Mouse (Mus musculus) erythroblast, embryonic 14.5 days (primary cell): ENCODE measurements around the gene Plxna4. TPM values are rescaled to one million over a fixed set of nuclear protein-coding genes. Genes with fewer than 3 reads are reported as not detected.

Experiments
- H3K27me3 ChIP-seq: 2 replicates; pipeline ENCODE4 v1.6.1; 2012; ENCODE audit warnings: inconsistent platforms; ENCODE audit not compliant: control insufficient read depth
- H3K36me3 ChIP-seq: 2 replicates; pipeline ENCODE4 v1.6.1; 2012; ENCODE audit warnings: mild to moderate bottlenecking, inconsistent platforms; ENCODE audit not compliant: control insufficient read depth
- H3K4me1 ChIP-seq: 2 replicates; pipeline ENCODE4 v1.6.1; 2012; ENCODE audit warnings: inconsistent platforms; ENCODE audit not compliant: control insufficient read depth
- H3K4me3 ChIP-seq: replicated peaks from 2 replicates; pipeline ENCODE3; 2012; ENCODE audit warnings: moderate library complexity, mild to moderate bottlenecking, inconsistent platforms
- H3K9me3 ChIP-seq: 2 replicates; pipeline ENCODE4 v1.6.1; 2012; ENCODE audit warnings: low read length, inconsistent platforms, mixed read lengths; ENCODE audit not compliant: control insufficient read depth
- GATA1 ChIP-seq: IDR thresholded peaks from 2 replicates; pipeline ENCODE4 v1.6.1; 2012; ENCODE audit warnings: low read length, inconsistent platforms, mixed read lengths
- TAL1 ChIP-seq: IDR thresholded peaks from 3 replicates; pipeline ENCODE4 v1.6.1; 2012; ENCODE audit warnings: low read length, inconsistent platforms, mixed read lengths
- polyA plus RNA-seq: library from polyadenylated mRNA; stranded (reverse); fragments of >175 nt; gene quantifications from 2 replicates; pipeline ENCODE4 v1.2.3, GENCODE M21; 2012

Gene Plxna4
- polyA plus RNA-seq, 1 experiment, result 0.01 TPM

- Histone ChIP-seq H3K9me3 (no peaks in the 10 kb centered on the region), H3K27me3 (no peaks in the 10 kb centered on the region), H3K4me3 (no peak overlapping the region), H3K36me3 (no peaks in the 10 kb centered on the region), H3K4me1 (no peaks in the 10 kb centered on the region)
- no peak for TF ChIP-seq GATA1
- TF ChIP-seq TAL1, result no peak
Observed at GRCm38 (mm10) chr6:32315011-32315450, 273.0 kb downstream of the Plxna4 start.

GRCm38 (mm10) chr6:32309147-32309546, 278.8 kb downstream of the Plxna4 start:
- Histone ChIP-seq H3K4me3 (no peak overlapping the region), H3K36me3 (no peaks in the 10 kb centered on the region), H3K27me3 (no peaks in the 10 kb centered on the region), H3K4me1 (no peaks in the 10 kb centered on the region), H3K9me3 (no peaks in the 10 kb centered on the region)
- TF ChIP-seq GATA1, result no peak
- TF ChIP-seq TAL1, result no peak

DNA sequence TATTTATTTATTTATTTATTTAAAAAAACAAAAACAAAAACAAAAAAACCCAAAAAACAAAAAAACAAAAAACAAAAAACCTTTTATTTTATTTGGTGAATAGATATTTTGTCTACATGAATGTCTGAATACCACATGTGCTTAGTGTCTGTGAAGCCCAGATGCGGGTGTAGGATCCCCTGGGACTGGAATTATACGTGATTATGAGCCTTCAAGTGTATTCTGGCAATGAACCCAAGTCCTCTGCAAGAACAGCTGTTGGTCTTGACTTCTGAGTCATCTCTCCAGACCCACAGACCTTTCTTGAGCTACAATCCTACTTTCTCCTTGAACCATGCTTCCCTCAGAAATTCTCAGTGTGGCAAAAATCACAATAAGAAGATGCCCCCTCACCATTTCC, 287.4 kb downstream of the Plxna4 start:
- Histone ChIP-seq H3K36me3 (no peaks in the 10 kb centered on the region), H3K27me3 (no peaks in the 10 kb centered on the region), H3K4me3 (no peak overlapping the region), H3K4me1 (no peaks in the 10 kb centered on the region), H3K9me3 (no peaks in the 10 kb centered on the region)
- TF ChIP-seq GATA1 (no peak), TAL1 (no peak)

DNA sequence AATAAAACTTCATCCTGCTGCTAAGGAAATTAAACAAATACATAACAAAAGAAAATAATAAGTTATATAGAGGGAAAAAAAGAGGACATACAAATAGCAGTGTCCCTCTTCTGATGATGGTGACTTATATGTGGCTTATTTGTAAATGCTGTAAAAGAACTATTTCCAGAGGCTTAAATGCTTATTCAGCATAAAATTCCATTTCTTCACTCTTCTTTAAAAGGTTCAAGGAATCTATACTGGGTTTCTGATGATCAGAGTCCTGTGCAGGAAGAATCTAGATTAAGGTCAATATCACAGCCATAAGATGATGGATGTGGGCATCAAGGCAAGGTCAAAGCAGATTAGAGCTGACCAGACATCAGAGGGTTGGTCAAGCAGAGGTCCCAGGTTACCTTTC, 306.5 kb downstream of the Plxna4 start:
- Histone ChIP-seq H3K36me3 (no peaks in the 10 kb centered on the region), H3K4me1 (no peaks in the 10 kb centered on the region)
- no peak for TF ChIP-seq TAL1
- TF ChIP-seq GATA1, result no peak

DNA sequence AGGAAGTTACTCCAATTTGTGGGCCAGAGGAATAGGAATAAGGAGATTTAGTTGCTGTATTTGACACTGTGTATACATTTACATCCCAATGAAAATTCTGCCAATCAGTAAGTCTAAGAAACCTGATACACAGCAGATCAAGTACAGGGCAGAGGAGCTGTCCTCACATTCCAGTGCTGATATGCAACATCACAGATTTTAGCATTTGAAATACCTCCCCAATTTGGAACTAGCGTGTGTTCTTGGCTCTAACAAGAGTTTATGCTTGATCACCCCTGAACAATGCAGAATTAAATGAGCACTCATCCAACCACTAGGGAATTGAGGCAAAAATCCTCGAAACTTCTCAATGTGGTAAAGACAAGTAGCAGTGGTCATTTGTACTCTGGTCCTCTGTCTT, 307.3 kb downstream of the Plxna4 start:
- no peaks in the 10 kb centered on the region for H3K4me1 ChIP-seq
- no peaks in the 10 kb centered on the region for H3K36me3 ChIP-seq
- no peak overlapping the region for H3K4me3 ChIP-seq
- no peak for TF ChIP-seq GATA1
- no peak for TF ChIP-seq TAL1
- no peaks in the 10 kb centered on the region for H3K9me3 ChIP-seq
- no peaks in the 10 kb centered on the region for H3K27me3 ChIP-seq

More for the DNA sequence above, 306.5 kb downstream of the Plxna4 start:
- no peaks in the 10 kb centered on the region for H3K9me3 ChIP-seq
- H3K4me3 ChIP-seq, result no peak overlapping the region
- no peaks in the 10 kb centered on the region for H3K27me3 ChIP-seq

- H3K27me3 ChIP-seq, result no peaks in the 10 kb centered on the region
- TF ChIP-seq GATA1 (no peak), TAL1 (no peak)
- H3K4me3 ChIP-seq, result no peak overlapping the region
- H3K9me3 ChIP-seq, result no peaks in the 10 kb centered on the region
- H3K4me1 ChIP-seq, result no peaks in the 10 kb centered on the region
- no peaks in the 10 kb centered on the region for H3K36me3 ChIP-seq
Observed at GRCm38 (mm10) chr6:32271463-32271862, 316.5 kb downstream of the Plxna4 start.

DNA sequence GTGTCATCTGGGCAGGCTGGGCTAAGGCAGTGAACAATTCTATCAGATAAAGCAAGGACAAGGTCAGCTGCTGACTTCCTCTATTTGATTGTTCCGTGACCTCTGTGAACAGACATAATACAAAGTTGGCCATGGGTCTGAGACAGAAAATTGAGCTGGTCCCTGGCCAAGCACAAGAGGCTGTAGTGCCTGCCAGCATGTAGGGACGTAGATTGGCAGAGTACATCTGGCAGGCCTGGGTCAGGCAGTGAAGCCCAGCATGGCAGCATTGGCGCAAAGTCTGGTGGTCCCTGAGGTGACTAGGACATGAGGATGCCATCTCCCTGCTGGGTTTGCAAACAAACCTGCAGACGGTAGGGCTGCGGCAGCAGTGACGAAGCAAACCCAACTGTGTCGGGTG, 321.9 kb downstream of the Plxna4 start:
- no peak for TF ChIP-seq TAL1
- TF ChIP-seq GATA1, result no peak
- Histone ChIP-seq H3K36me3 (no peaks in the 10 kb centered on the region), H3K4me1 (no peaks in the 10 kb centered on the region), H3K4me3 (no peak overlapping the region), H3K9me3 (peaks cover 3% of the 10 kb centered on the region; the same call in 1 of the 2 replicates), H3K27me3 (no peaks in the 10 kb centered on the region)

DNA sequence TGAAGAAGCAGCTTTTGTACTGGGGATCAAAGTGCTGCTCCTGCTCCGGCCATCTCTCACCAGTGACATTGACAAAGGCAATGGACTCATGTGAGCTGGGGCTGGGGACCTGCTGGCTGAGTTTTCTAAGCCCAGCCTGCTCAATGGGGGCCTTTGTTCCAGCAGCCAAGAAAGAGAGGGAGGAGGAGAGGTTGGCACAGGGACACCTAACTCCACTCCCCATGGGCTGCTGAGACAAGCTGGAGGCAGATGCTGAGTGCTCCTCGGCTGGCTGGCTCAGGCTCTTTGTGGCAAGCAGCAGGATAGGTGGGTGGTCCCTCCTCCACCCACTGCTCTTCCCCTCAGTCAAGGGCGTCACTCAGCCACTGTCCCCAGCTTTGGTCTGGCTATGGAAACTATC, 326.7 kb downstream of the Plxna4 start:
- H3K36me3 ChIP-seq, result no peaks in the 10 kb centered on the region
- no peaks in the 10 kb centered on the region for H3K27me3 ChIP-seq
- no peak for TF ChIP-seq TAL1
- TF ChIP-seq GATA1, result no peak

DNA sequence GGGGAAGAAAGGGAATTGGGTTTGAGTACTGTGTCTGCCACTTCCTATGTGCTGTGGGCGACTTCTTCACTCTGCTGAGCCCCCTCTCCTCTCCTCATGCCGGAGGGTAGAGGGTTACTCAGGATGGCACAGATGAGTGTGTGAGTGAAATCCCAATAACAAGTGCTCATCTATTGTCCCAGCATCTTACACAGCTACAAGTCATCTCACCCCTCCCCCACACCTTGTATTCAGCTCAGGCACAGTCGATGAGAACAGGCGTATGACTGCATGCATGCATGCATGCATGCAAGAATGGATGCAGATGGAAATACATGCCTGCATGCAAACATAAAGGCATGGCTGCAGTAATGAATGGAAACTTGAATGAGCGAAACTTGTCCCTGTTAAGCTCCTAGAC, 327.7 kb downstream of the Plxna4 start:
- H3K4me3 ChIP-seq, result no peak overlapping the region
- H3K9me3 ChIP-seq, result no peaks in the 10 kb centered on the region
- H3K36me3 ChIP-seq, result no peaks in the 10 kb centered on the region
- no peaks in the 10 kb centered on the region for H3K27me3 ChIP-seq
- TF ChIP-seq GATA1 (no peak), TAL1 (no peak)
- no peaks in the 10 kb centered on the region for H3K4me1 ChIP-seq

More for the DNA sequence above, 326.7 kb downstream of the Plxna4 start:
- Histone ChIP-seq H3K4me3 (no peak overlapping the region), H3K9me3 (peaks cover 2% of the 10 kb centered on the region; the same call in 1 of the 2 replicates), H3K4me1 (no peaks in the 10 kb centered on the region)

DNA sequence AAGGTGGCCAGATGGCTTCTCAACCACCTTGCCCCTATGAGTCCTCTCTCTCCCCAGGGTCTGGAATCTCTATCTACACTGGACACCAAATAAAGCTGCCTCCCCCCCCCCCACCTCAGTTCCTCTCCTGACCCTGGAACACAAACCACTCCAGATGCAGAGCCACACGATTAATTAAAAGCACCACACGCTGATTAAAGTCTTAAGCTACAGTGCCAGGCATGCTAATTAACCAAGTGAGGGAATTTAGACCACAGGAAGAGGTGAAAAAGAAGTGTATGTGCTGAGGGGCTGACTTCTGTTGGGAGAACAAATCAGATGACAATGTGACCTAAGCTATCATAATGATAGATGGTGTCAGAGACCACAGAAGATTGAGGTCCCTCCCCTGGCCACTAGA, 332.8 kb downstream of the Plxna4 start:
- Histone ChIP-seq H3K27me3 (no peaks in the 10 kb centered on the region), H3K9me3 (no peaks in the 10 kb centered on the region), H3K4me1 (no peaks in the 10 kb centered on the region), H3K36me3 (no peaks in the 10 kb centered on the region), H3K4me3 (no peak overlapping the region)
- TF ChIP-seq TAL1, result no peak
- TF ChIP-seq GATA1, result no peak
